Mouse (Mus musculus) G1E (cell line): ENCODE data around the gene Krt42. TPM values are rescaled to one million over a fixed set of nuclear protein-coding genes. Genes with fewer than 3 reads are reported as not detected.
"Not testable (repeated sequence)": the region's sequence is repeated elsewhere in the genome, so short reads cannot be mapped to it uniquely, and the experiment has no call there.

Source experiments
- ATAC-seq: 2 replicates; pipeline ENCODE4 v1.8.0; 2016; ENCODE audit warnings: mild to moderate bottlenecking; ENCODE audit not compliant: insufficient number of reproducible peaks, poor library complexity, low FRiP score, severe bottlenecking; ENCODE audit errors: extremely low read depth
- DNase-seq: peaks from one replicate; pipeline ENCODE4 v3.0.0; 2012; ENCODE audit warnings: low spot score
- H3K27me3 ChIP-seq: 2 replicates; pipeline ENCODE4 v1.6.1; 2012; ENCODE audit warnings: mild to moderate bottlenecking, low read length, inconsistent platforms; ENCODE audit not compliant: insufficient read depth
- H3K36me3 ChIP-seq: replicated peaks from 2 replicates; pipeline ENCODE3; 2012; ENCODE audit warnings: mild to moderate bottlenecking, inconsistent platforms
- H3K4me1 ChIP-seq: 2 replicates; pipeline ENCODE4 v1.6.1; 2012; ENCODE audit warnings: low read depth, low read length, inconsistent platforms, mixed read lengths; ENCODE audit not compliant: insufficient read depth
- H3K4me3 ChIP-seq: 2 replicates; pipeline ENCODE4 v1.5.1; 2012; ENCODE audit warnings: low read depth, mild to moderate bottlenecking, inconsistent platforms, low read length, moderate library complexity, mixed read lengths
- H3K9me3 ChIP-seq: replicated peaks from 2 replicates; pipeline ENCODE4 v1.6.1; 2012; ENCODE audit warnings: inconsistent platforms
- CTCF ChIP-seq: IDR thresholded peaks from 2 replicates; pipeline ENCODE4 v1.5.1; 2012; ENCODE audit warnings: low read depth, low read length, inconsistent platforms, mixed read lengths
- GATA1 ChIP-seq: IDR thresholded peaks from 2 replicates; pipeline ENCODE4 v1.6.1; 2012; ENCODE audit warnings: borderline replicate concordance, low read length, inconsistent platforms, mixed read lengths
- GATA2 ChIP-seq: IDR thresholded peaks from 2 replicates; pipeline ENCODE4 v1.6.1; 2012; ENCODE audit warnings: low read depth, low read length, inconsistent platforms, borderline replicate concordance
- POLR2AphosphoS5 ChIP-seq: IDR thresholded peaks from 2 replicates; pipeline ENCODE4 v1.6.1; 2012; ENCODE audit warnings: low read depth, low read length, inconsistent platforms; ENCODE audit not compliant: insufficient replicate concordance
- TAL1 ChIP-seq: conservative IDR thresholded peaks from 2 replicates; pipeline ENCODE4 v1.6.1; 2012; ENCODE audit warnings: low read depth, low read length, inconsistent platforms, mixed read lengths
- polyA plus RNA-seq: library from polyadenylated mRNA; stranded (reverse); fragments of >175 nt; gene quantifications from 2 replicates; pipeline ENCODE4 v1.2.3, GENCODE M21; 2012
- total RNA-seq, 2 experiments: library from RNA; stranded (forward) in 1 of 2; stranded (reverse) in 1 of 2; fragments of 200-1000 nt in 1 of 2; fragments of >200 nt in 1 of 2; fragmentation: Nextera tagmentation in 1 of 2; gene quantifications; 2 replicates each; pipeline ENCODE4 v1.2.3; 2014 to 2017

Gene Krt42
- total and polyA plus RNA-seq, 3 experiments: 0.11 TPM; not detected in 2

GRCm38 (mm10) chr11:100257967-100258366, 11.7 kb downstream of the Krt42 start:
- Histone ChIP-seq H3K4me1 (no peaks in the 10 kb centered on the region), H3K4me3 (no peak overlapping the region), H3K27me3 (no peaks in the 10 kb centered on the region), H3K36me3 (no peaks in the 10 kb centered on the region), H3K9me3 (peaks cover 84% of the 10 kb centered on the region)
- DNase-seq (no peak), ATAC-seq (no peak)
- no peak for TF ChIP-seq TAL1

- Histone ChIP-seq H3K4me1 (no peaks in the 10 kb centered on the region), H3K4me3 (no peak overlapping the region), H3K27me3 (no peaks in the 10 kb centered on the region), H3K9me3 (peaks cover 63% of the 10 kb centered on the region), H3K36me3 (no peaks in the 10 kb centered on the region)
- TF ChIP-seq TAL1 (no peak), GATA1 (no peak), GATA2 (no peak), POLR2AphosphoS5 (no peak), CTCF (no peak)
- DNase-seq (no peak), ATAC-seq (no peak)
Measured at GRCm38 (mm10) chr11:100255514-100255913, 14.2 kb downstream of the Krt42 start.

- Histone ChIP-seq H3K36me3 (no peaks in the 10 kb centered on the region), H3K4me1 (no peaks in the 10 kb centered on the region), H3K4me3 (no peak overlapping the region), H3K27me3 (no peaks in the 10 kb centered on the region), H3K9me3 (peaks cover 64% of the 10 kb centered on the region)
- DNase-seq: no peak
- ATAC-seq: no peak
- no peak for TF ChIP-seq GATA1
- no peak for TF ChIP-seq CTCF
- no peak for TF ChIP-seq POLR2AphosphoS5
- no peak for TF ChIP-seq TAL1
- TF ChIP-seq GATA2: no peak
Measured at GRCm38 (mm10) chr11:100254360-100255090, 15.1 kb downstream of the Krt42 start.

GRCm38 (mm10) chr11:100248852-100249465, 20.7 kb downstream of the Krt42 start, which contains the start of gene Krt16:
Gene Krt16 (minus strand): TSS chr11:100248902.
- Histone ChIP-seq H3K4me1 (no peaks in the 10 kb centered on the region), H3K36me3 (no peaks in the 10 kb centered on the region), H3K4me3 (no peak within 1 kb of the TSS), H3K9me3 (peaks cover 36% of the 10 kb centered on the region), H3K27me3 (no peaks in the 10 kb centered on the region)
- ATAC-seq: no peak
- DNase-seq: no peak
- no peak for TF ChIP-seq CTCF
- TF ChIP-seq GATA2: no peak

GRCm38 (mm10) chr11:100246471-100246870, 23.2 kb downstream of the Krt42 start:
- H3K4me3 ChIP-seq, H3K36me3 ChIP-seq, ATAC-seq, DNase-seq, H3K27me3 ChIP-seq, H3K4me1 ChIP-seq: not testable (repeated sequence)
- peaks cover 34% of the 10 kb centered on the region for H3K9me3 ChIP-seq

- not testable (repeated sequence) for H3K4me3 ChIP-seq, H3K27me3 ChIP-seq, H3K36me3 ChIP-seq, DNase-seq, H3K4me1 ChIP-seq, ATAC-seq, H3K9me3 ChIP-seq
Measured at GRCm38 (mm10) chr11:100240272-100240671, 29.4 kb downstream of the Krt42 start.

- no peak for ATAC-seq
- DNase-seq: no peak
Measured at GRCm38 (mm10) chr11:100221741-100222140, 47.9 kb downstream of the Krt42 start.

More at GRCm38 (mm10) chr11:100221741-100222140, 47.9 kb downstream of the Krt42 start:
- H3K27me3 ChIP-seq: no peaks in the 10 kb centered on the region
- TF ChIP-seq CTCF: no peak
- TF ChIP-seq POLR2AphosphoS5: no peak
- TF ChIP-seq GATA1: no peak
- no peak for TF ChIP-seq TAL1
- H3K9me3 ChIP-seq: peaks cover 30% of the 10 kb centered on the region
- H3K36me3 ChIP-seq: no peaks in the 10 kb centered on the region
- no peak overlapping the region for H3K4me3 ChIP-seq
- no peaks in the 10 kb centered on the region for H3K4me1 ChIP-seq
